Mouse (Mus musculus) thymus, adult 2 months (tissue): ENCODE data around the gene Rrp9.

Experiments used
- CTCF ChIP-seq: fragments of 200-500 bp; IDR thresholded peaks from 2 replicates; pipeline ENCODE4 v1.5.1; 2012; ENCODE audit warnings: mild to moderate bottlenecking, control low read depth, low read length, moderate library complexity, borderline replicate concordance; ENCODE audit not compliant: control insufficient read depth, poor library complexity, insufficient read depth; ENCODE audit errors: extremely low read depth
- POLR2A ChIP-seq: fragments of 200-500 bp; IDR thresholded peaks from 2 replicates; pipeline ENCODE4 v1.6.1; 2012; ENCODE audit warnings: mild to moderate bottlenecking, low read length, control low read depth, moderate library complexity; ENCODE audit not compliant: control insufficient read depth, poor library complexity, insufficient read depth; ENCODE audit errors: extremely low read depth

DNA sequence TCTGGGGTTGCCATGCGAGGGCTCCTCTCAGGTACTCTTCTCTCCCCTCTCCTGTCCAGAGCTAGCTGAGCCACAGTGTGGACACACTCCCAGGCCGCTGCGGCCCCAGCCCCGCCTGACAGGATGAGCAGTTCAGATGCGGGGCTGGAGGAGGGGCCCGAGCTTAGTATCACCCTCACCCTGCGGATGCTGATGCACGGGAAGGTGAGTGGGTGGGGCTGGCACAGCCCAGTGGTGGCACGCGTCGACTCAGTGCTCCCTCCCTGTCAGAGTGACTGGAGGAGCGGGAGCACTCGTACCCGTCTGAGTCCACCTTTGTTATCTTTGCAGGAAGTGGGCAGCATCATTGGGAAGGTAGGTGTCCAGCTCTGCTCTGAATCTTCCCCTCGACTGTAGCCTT, 15.8 kb upstream of the Rrp9 start:
- TF ChIP-seq CTCF: no peak
- no peak for TF ChIP-seq POLR2A
